Mouse (Mus musculus) gastrocnemius, adult 2 months (tissue): ENCODE measurements around the gene Myh7. TPM values are rescaled to one million over a fixed set of nuclear protein-coding genes. Genes with fewer than 3 reads are reported as not detected.
"Not testable (repeated sequence)": the region's sequence is repeated elsewhere in the genome, so short reads cannot be mapped to it uniquely, and the experiment has no call there.

ENCODE experiments used
- DNase-seq: peaks from one replicate; pipeline ENCODE4 v3.0.0; 2022
- H3K27ac ChIP-seq: fragments of 200-600 bp; 2 replicates; pipeline ENCODE4 v1.8.1; 2022; ENCODE audit warnings: mild to moderate bottlenecking
- H3K4me3 ChIP-seq: fragments of 200-600 bp; 2 replicates; pipeline ENCODE4 v1.8.1; 2022; ENCODE audit warnings: mild to moderate bottlenecking, moderate library complexity
- CTCF ChIP-seq: fragments of 200-600 bp; IDR thresholded peaks from 2 replicates; pipeline ENCODE4 v1.8.1; 2022; ENCODE audit warnings: antibody characterized with exemption, mild to moderate bottlenecking, moderate library complexity
- intact Hi-C: fragments of 180-260 bp; cut with DNase I; formaldehyde crosslinking; loops from one replicate; pipeline ENCODE4 v1.15.1; 2025
- total RNA-seq, 2 experiments: library from RNA; stranded (reverse); gene quantifications; 2 replicates each; pipeline ENCODE4 v1.2.3; 2021

The Myh7 gene
- total RNA-seq, 2 experiments from 2014 or later: 520 to 1,662 TPM

DNA sequence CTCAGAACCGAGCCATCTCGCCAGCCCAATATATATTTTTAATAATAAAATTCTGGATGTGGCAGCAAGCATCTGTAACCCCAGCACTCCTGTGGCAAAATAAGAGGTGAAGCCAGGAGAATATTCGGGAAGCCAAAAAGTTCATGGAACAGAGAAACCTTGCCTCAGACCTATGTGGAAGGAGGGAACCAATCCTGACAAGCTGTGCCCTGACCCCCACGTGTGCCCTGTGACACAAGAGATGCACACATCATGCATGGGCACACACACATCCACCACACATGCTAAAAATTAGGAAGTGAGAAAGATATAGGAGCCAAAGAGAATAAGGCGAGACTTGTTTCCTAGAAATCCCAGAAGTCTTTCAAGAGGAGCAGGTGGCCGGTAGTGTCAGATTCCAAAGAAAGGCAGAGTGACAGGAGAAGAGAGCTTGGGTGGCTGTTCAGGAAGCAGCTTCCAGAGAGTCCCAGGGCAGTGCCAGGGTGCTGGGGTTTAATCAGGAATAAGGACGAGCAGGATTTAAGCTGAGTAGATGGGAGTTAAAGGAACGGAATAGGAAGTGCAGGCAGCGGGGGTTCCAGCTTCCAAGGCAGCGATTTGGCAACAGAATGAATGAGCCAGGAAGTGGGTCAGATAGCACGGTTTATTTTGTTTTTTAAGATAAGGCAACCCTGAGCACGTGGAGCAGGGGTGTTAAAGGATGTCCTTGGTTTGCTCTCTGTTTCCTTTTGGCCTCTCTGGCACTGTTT lies 7.7 kb upstream of the Myh7 start:
- DNase-seq: peak; percentile 37
- no peak overlapping the region for H3K4me3 ChIP-seq
- intact Hi-C loops: loop anchor here (5.0 kb wide), 1 partner anchor 45 kb away; no protein-coding TSS in a partner anchor
- H3K27ac ChIP-seq: no peak overlapping the region
- no peak for TF ChIP-seq CTCF

DNA sequence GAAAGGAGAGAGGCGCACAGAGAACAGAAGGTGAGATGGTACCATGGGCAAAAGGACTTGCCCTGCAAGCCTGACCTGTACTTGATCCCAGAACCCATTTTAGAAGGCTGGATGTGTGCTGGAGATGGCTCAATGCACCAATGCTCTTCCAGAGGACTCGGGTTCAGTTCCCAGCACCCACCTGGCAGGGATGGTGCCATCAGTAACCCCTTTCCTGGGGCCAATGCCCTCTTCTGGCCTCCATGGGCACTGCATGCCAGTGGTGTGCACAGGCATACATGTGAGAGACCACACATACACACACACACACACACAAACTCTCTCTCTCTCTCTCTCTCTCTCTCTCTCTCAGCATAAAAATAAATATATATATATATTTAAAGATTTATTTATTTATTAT lies 7.0 kb upstream of the Myh7 start:
- no peak overlapping the region for H3K27ac ChIP-seq
- no peak overlapping the region for H3K4me3 ChIP-seq
- intact Hi-C loops: loop anchor here (5.0 kb wide), 1 partner anchor 44 kb away; no protein-coding TSS in a partner anchor
- DNase-seq: no peak
- TF ChIP-seq CTCF: no peak

DNA sequence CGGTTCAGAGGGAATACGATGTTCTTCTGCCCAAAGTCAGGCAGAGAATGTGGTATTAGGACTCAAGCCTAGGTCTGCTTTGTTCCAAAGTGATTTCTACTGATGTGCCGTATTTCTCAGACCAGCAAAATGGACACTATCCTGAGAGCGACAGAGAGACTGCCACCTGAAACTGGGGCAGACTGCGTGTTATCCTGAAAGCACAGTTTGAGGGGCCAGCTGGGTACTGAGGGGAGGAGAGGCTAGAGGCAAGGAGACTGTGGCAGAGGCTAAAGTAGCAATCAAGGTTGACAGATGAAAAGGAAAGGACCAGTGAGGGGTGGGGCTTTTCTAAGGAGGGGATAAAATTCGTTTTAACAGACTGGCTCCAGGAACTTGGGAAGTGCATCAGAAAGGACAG lies 6.4 kb upstream of the Myh7 start:
- no peak overlapping the region for H3K27ac ChIP-seq
- intact Hi-C loops: loop anchor here (5.0 kb wide), 1 partner anchor 44 kb away; no protein-coding TSS in a partner anchor

DNA sequence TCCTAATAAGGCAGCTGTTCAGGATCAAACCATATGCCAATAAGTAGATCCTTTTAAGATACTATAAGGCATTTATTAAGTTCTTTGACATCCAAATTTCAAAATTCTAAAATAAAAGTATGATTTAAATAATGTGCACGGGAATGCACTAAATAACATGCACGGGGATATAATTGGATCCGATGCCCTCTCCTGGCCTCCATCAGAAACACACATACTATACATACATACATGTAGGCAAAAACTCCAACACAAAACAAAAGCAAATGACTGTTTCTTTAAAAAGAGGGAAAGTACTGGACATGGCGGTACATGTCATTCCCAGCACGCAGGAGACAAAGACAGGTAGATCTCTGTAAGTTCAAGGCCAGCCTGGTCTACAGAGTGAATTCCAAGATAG lies 5.4 kb upstream of the Myh7 start:
- H3K27ac ChIP-seq, DNase-seq: not testable (repeated sequence)
- intact Hi-C loops: loop anchor here (5.0 kb wide), 1 partner anchor 43 kb away; no protein-coding TSS in a partner anchor

More for the DNA sequence above, 6.4 kb upstream of the Myh7 start:
- TF ChIP-seq CTCF: no peak
- DNase-seq: no peak
- no peak overlapping the region for H3K4me3 ChIP-seq

DNA sequence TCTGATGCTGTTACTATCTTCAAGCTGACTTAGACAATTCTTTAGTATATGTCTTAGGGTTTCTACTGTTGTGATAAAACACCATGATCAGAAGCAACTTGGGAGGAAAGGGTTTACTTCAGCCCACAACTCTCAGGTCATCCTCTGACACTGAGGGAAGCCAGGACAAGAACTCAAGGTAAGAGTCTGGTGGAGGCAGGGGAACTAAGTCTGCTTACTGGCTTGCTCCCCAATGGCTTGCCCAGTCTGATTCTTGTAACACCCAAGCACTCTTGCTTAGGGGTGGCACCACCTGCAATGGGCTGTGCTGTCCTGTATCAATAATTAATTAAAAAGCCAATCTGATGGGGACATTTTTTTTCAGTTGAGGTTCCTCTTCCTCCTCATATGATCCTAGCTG lies 4.3 kb upstream of the Myh7 start:
- DNase-seq: no peak
- intact Hi-C loops: no loop called here
- Histone ChIP-seq H3K4me3 (no peak overlapping the region), H3K27ac (no peak overlapping the region)
- TF ChIP-seq CTCF: no peak

More for the DNA sequence above, 5.4 kb upstream of the Myh7 start:
- not testable (repeated sequence) for H3K4me3 ChIP-seq

DNA sequence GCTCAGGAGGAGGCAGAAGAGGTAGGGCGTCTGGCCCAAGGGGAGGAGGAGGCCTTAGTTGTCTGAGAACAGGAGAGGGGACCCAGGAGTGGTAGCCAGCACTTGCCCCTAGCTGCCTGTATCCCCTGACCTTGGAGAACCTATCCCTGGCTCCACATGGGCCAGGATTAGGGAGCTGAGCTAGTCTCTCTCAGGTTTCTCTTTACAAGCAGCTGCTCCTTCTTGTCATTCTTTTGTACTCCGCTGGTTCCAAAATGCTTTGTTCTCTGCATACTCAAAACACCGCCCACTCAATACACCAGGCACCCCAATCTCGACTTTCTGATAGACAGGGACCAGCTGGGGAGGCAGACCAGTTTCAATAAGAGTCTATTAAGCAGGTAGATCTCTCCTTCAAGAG lies 2.9 kb upstream of the Myh7 start:
- Histone ChIP-seq H3K27ac (0 out of 2 replicates have a peak overlapping the region, but pooled peaks have one; percentile 48), H3K4me3 (no peak overlapping the region)

DNA sequence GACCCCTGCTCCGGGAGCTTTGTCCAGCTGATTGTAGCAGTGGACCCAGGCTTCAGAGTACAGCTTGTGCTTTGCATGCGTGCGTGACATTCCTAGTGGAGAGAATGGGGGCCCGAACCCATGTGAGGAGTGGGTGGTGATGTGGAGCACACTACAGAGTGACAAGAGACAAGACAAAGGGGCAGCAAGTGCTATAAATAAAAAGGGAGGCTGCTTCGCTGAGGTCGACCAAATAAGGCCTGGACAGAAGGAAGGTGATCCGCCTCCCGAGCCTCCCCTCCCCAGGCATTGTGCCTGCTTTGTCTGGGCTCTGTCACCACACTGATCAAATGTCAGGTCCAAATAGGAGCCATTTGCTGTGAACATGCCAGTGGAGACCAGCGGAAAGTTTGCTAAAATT lies 2.4 kb upstream of the Myh7 start:
- no peak for TF ChIP-seq CTCF
- peak overlapping the region; percentile 48; the same call in 1 of the 2 replicates for H3K27ac ChIP-seq
- H3K4me3 ChIP-seq: no peak overlapping the region
- no peak for DNase-seq
- intact Hi-C loops: no loop called here

More for the DNA sequence above, 2.9 kb upstream of the Myh7 start:
- intact Hi-C loops: no loop called here
- no peak for TF ChIP-seq CTCF
- no peak for DNase-seq

DNA sequence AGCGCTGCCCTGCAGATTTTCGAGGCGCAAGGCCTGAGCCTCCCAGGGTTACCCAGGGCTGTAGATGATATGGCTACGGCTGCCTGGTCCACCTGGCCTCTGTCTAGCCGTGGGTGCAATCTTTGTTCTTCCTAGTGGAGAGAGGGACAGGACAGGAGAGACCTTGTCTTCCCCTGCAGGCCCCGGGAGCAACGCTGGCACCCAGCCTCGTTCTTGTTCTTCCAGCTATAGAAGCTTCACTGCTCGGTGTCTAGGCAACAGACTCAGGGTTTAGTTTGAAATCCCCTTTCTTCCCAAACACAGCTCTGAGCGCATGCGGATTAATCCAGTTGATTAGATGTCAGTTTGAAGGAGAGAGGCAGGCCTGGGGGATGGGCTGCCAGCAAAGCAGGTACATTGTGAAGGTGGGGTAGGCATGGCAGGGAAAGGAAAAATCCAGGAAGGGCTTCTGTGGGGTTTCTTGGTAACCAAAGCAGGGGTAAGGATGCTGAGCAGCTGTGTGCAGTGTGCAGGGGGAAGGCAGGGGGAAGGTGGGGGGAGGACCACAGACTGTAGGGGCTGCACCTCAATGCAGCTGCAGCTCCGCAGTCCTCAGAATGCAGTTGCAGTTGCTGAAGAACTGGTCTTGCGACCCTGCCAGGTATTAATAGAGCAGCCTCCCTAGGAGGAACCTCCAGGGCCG lies 1.2 kb upstream of the Myh7 start:
- no peak overlapping the region for H3K27ac ChIP-seq
- no peak for DNase-seq
- H3K4me3 ChIP-seq: no peak overlapping the region
- intact Hi-C loops: no loop called here
- no peak for TF ChIP-seq CTCF

DNA sequence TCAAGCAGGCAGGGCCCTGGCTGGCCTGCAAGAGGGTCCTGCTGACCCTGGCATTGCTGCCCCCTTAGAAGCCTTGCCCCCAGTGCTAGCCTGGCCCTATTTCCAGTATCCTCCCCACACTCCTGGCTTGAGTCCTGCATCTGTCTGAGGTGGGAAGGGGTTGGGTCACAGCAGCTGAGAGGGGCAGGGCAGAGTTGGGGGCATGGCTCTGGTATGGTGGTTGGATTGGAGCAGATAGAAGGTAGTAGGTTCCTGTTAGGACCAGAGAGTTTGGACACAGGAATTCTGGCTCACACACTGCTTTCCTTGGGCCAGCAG lies 402 bp upstream of the Myh7 start:
- H3K4me3 ChIP-seq: no peak overlapping the region
- intact Hi-C loops: no loop called here
- 0 out of 2 replicates have a peak overlapping the region, but pooled peaks have one; percentile 16 for H3K27ac ChIP-seq
- DNase-seq: no peak
- TF ChIP-seq CTCF: no peak

DNA sequence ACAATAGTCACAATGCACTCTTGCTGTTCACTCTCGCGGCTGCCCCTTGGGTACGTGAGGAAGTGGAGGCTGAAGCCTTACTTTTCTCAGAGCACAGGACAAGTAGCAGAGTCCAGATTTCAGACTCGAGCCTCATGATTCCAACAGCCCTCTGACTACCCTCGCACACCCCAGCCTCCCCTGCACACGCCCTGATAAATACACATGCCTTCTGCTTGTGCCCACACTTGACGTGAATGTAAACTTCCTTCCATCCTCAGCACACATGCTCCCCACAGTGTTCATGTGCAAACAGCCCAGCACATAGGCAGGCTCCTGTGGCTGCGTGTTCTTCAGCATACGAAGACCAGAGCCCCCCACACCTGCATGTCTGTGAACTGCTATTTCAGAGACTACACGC lies 790 bp downstream of the Myh7 start:
- DNase-seq: no peak
- intact Hi-C loops: no loop called here
- Histone ChIP-seq H3K27ac (peak overlapping the region; percentile 16; the same call in 1 of the 2 replicates), H3K4me3 (peak overlapping the region; percentile 14)
- TF ChIP-seq CTCF: no peak

DNA sequence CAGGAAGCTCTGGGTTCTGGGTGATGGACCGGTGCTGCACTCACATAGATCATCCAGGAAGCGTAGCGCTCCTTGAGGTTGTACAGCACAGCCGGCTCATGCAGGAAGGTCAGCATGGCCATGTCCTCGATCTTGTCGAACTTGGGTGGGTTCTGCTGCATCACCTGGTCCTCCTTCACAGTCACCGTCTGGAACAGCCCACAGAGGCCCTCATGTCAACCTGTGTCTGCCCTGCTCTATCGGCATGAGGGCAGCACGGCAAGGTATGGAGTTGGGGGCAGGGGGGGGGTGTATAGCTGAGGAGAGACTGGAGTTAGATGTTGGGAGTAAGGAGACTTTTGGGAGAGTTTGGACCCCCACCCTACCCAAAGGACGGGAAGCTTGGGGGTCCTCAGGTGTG lies 2.2 kb downstream of the Myh7 start:
- no peak for TF ChIP-seq CTCF
- no peak overlapping the region for H3K27ac ChIP-seq
- DNase-seq: no peak
- no peak overlapping the region for H3K4me3 ChIP-seq
- intact Hi-C loops: no loop called here

DNA sequence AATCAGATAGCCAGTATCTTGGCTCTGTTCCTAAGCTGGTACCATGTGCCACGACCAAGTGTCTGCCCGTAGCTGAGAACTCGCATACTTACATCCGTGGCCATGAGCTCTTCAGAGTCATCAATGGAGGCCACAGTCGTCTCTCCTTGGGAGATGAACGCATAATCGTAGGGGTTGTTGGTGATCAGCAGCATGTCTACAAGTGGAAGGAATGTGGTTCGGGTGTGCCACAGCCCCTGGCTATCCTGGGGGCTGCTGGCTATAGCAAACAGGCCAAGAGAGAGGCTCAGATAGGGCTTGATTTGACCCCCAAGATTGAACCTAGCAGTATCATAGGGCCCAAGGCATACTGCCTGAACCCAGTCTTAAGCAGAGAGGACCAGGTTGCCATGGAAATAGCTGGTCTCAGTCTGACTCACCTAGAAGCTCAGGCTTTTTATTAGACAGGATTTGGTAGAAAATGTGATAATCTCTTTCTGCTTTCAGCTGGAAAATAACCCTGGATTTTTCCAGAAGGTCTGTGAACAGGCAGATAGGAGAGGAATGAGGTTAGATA lies 4.5 kb downstream of the Myh7 start:
- H3K4me3 ChIP-seq: no peak overlapping the region
- no peak for TF ChIP-seq CTCF
- DNase-seq: no peak
- H3K27ac ChIP-seq: no peak overlapping the region
- intact Hi-C loops: no loop called here

DNA sequence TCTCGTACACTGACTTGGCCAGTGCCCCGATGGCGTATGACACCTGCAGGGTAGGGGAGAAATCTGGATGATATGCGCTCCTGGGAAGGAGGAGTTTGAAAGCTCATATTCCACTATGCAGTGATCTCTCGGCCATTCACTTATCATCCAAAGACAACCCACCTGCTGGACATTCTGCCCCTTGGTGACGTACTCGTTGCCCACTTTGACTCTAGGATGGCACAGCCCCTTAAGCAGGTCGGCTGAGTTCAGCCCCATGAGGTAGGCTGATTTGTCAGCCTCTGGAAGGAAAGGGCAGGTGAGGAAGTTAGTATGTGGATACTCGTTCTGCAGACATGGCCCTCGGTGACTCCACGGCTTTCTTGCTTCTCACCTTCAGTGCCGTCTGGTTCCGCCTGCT lies 5.5 kb downstream of the Myh7 start:
- DNase-seq: no peak
- Histone ChIP-seq H3K4me3 (no peak overlapping the region), H3K27ac (no peak overlapping the region)
- intact Hi-C loops: no loop called here
- TF ChIP-seq CTCF: no peak

DNA sequence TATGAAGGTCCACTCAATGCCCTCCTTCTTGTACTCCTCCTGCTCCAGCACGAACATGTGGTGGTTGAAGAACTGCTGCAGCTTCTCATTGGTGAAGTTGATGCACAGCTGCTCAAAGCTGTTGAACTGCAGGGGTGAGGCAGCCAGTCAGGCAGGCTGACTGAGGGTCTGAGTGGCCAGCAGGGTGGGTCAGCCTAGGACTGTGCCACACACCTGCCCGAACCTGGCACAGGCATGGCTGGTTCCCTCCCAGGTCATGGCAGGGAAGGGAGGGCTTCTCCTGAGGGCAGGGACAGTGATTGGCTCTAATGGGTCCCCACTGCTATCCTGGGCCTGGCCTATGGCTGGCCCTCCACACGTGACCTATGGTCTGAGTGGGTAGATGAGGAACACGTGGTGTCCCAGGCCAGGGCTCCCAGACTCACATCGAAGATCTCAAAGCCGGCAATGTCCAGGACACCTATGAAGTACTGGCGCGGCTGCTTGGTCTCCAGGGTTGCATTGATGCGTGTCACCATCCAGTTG lies 6.0 kb downstream of the Myh7 start:
- DNase-seq, H3K27ac ChIP-seq, H3K4me3 ChIP-seq, intact Hi-C loops: not testable (repeated sequence)
